Mouse (Mus musculus): ENCODE data around the gene Arid5b.

Gene Arid5b

DNA sequence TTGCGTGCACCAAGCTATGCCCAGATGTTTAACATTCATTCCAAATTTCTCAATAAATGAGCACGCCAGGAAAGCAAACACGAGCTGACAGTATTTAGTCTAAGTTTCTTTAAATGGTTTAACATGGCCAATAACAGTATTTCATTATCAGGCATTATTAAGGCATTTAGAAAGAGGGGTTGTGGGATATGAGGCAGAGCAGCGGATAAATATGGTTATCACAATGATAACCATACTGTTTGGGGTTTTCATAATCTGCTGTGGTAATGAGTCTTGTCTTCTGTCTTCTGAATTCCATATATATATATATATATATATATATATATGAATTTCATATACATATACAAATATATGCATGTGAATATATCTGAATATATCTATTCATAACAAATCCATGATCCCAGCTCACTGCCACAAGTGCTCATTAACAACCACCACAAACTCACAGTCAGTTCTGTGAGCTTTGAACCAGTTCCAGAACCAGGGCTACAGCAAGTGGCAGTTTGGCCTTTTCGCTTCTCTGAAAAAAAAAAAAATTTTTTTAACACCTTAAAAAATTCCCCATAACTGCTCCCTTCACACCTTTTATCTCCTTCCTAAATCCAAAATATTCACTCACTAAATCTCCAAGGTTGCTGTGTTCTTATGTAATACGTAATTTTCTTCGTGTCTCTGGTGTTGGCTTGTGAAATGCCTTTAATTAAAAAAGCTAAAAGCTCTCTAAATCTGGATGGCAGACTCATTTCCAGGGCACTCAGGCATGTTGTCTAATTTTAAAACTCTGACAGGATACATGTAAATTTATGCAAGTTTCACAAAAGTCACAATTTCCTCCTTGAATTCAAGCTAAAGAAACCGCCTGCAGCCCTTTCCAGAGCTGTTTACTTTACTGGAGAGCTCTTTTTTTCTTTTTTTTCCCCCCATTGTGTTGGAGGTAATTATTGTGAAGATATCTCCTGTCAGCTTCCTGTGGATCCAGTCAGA, 113.5 kb downstream of the Arid5b start:
- DNase-seq (ENCODE audit: low read depth, low spot score), result no peak

DNA sequence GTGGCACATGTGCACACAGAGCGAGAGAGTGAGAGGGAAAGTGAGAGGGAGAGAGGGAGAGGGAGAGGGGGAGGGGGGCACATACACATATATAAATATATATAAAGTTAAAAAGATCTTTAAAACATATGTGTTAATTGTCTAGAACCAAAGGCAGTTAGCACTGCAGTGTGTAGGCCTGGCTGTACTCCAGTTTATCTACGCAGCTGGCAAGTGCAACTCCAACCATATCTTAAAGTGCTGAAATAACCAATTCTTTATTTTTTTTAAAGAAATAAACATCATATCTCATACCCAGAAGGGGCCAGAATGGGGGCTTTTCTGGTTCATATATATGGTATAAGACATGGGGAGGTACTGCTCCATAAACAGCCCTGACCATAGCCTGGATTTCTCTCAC, 114.4 kb downstream of the Arid5b start:
- no peak for DNase-seq (ENCODE audit: low read depth, low spot score)

DNA sequence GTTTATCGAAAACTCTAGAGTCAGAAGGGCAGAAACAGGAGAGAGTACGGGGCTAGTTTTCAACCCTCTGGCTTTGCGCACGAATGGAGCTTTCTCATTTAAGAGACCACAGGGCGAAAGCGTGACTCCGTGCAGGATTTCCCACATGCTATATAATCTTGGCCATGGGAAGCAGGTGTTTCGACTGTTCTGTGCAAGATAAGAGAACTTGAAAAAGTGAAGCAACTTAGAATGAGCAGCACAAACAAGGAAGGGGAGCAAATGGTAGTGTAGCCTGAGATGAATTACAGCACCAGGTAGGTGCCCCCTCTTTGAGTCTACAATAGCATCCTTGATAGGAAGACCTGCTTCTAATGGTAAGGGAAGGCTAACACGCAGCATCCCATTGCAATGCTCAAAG, 118.8 kb downstream of the Arid5b start:
- DNase-seq (ENCODE audit: low read depth, low spot score), result no peak

DNA sequence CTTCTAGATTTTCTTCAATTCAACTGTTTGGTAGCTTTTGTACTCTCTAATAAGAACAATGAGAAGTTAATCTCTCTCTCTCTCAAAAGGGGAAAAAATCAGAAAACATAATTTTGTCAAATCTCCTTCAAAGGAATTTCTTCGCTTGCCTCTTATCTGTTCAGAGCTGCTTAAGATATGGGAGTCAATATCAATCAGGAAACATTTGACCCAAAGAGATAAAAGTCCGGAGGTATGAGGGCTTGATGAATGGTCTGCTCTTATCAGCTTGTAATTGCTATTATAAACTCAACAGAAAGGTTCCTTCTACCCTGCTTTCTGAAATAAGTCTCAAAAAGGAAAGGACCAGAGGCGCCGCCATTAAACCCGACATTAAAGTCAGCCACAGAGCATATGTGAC, 120.0 kb downstream of the Arid5b start:
- DNase-seq (ENCODE audit: low read depth, low spot score), result no peak

DNA sequence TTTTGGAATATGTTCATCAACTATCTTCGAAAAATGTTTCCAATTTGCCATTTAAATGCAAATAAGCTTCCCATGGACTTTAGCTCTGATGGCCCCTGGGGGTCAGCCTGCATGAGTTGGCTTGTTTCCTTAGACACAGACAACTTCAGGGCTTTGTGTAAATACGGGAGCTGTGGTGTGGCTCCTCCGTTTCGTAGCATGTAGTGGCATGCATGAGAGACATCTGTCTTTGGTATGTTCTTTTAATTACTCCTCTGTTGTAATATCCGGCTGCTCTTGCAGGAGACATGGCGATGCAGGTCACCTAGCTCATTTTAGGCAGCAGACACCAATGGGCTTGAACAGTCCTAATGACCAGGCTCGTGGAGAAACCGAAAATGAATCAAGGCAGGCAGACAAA, 121.0 kb downstream of the Arid5b start:
- no peak for DNase-seq (ENCODE audit: low read depth, low spot score)

DNA sequence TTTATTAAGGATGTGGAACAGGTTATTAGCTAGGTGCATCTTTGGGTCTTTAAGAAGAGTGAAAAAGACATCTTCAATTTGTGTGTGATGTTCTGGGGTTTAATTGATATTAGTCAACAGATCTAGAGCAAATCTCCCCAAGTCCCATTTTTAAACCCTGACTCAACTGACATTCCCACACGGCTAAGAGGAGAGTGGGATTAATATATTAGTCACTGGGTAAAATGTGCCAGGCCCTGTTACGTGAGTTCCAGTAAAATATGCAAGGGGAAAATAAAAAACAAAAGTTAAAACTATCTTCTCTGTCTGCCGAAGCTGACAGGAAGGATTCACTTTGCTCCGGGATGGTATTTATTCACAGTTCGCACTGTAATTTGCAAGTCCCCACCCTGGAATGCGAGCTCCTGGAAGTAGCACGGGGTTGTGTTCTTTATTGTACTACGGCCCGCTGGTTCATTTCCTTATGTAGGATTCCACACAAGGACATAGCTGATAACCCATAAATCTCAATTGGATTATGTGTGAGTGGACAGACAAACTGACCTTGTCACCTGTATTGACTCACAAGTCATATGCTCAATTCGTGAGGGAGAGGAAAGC, 121.8 kb downstream of the Arid5b start:
- DNase-seq (ENCODE audit: low read depth, low spot score), result no peak

DNA sequence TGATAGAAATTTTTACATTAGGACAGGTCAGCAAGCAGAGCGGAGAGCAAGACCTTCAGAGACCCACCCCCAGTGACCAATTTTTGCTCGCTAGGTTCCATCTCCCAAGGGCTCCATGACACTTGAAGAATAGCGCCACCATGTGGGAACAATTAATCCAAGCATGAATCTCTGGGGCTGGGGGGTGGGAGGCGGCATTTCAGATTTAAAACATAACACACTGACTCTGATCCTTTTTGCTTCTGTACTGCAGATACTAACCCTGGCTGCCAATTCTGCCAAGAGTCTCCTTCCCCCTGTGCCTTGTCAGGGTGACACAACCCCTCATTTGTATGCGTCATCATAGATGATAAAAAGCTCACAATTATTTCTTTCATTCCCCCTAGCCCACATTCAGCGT, 122.4 kb downstream of the Arid5b start:
- no peak for DNase-seq (ENCODE audit: low read depth, low spot score)

DNA sequence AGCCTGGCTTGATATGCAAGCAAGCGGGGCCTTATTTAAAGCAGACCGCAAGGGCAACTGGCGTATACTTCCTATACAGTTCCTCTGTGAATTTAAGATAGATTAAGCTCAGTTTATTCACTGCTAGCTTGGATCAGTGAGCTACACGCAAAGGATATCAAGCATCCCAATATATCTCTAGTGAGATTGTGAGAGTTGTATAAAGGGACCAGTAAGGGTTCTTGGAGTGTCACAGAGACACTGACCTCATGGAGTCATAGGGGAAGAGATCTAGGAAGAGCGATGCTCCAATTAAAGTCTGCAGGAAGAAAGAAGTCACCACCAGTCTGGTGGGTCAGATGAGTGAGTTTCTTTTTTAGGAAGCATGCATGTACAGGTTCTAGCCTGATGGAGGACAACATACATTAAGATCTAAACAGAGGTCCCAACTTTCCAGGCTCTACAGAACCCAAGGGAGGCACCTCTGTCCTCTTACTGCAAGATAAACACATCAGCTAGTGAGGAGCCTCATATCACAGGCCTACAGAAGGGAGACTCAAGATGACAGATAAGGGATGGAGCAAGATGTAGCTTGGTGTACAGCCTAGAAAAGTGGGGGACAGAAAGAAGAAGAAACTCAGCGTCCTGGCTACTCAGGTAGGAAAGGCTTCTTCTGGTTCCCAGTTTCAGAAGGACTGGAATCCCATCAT, 123.0 kb downstream of the Arid5b start:
- DNase-seq (ENCODE audit: low read depth, low spot score), result no peak

DNA sequence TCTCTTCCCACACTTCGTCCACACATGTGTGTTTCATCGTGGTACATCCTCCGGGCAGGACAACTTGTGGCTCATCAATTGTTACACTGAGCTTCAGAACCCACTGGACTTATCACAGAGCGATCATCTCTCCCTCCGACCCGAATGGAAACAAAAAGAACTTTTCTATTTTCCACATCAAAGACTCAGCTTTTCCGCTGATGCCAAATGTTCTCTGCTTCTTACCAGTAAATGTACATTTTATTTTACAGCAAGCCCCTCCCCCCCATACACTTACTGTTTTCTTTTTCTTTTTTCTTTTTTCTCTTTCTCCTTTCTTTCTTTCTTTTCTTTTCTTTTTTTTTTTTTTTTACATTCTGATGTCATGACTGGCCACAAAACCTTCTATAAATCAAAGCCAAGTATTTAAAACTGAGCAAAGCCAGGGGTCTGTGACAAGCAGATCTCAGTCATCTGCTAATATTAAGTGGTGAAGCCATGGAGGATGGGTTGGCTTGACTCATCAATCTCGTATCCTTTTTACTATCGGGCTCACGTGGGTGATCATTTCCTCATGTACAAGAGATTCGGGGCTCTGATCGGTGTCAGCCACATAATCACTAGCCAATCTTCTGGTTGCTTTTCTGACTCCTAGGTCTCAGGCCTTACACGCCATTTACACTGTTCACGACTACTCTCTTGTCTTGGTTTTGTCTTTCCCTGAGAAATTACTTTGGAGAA, 124.3 kb downstream of the Arid5b start:
- DNase-seq (ENCODE audit: low read depth, low spot score), result no peak

DNA sequence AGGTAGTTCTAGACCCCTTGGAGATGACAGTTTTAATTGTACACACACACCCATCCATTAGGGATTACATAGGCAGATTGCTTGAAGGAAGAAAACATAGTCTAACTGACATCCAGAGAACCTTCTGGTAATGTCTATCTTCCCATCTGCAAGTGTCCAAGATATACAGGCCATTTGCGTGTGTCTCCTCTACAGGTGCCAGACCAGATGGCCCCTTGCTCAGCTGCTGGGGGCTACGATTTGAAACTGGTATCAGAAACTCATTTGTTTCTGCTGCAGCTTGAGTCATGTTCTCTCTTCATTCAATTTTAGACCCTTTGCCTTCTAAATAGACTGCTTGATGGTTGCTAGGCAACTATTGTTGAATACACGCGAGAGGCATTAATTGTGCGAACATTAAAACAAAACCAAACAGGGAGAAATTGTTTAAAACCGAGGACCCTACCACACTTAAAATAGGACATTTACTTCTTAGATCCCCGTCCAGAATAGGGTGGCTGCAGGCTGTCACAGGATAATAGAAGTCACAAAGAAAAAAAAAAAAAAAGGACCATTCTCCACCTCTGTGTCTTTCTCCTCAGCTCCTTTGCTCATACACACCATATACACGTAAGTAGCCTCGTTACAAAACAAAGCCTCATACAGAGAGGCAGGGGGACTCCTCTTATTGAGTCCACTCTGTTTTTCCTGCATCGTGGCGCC, 125.0 kb downstream of the Arid5b start:
- no peak for DNase-seq (ENCODE audit: low read depth, low spot score)

DNA sequence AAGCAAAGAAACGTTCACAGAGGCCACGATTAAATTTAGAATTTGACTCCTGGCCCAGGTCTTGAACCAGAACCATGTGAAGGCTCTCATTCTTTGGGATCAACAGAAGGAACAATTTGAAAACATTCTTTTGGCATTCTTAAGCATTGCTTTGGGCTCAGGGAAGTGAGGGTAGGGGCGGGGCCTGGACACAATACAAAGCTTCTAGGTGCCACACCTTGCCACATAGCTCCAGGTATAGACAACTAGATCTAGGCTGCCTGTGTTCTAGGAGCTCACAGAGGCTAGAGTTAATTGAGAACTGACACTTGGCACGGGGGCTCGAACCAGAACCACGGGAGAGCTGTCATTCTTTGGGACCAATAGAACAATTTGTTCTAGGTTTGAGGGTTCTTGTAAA, 130.0 kb downstream of the Arid5b start:
- no peak for DNase-seq (ENCODE audit: low read depth, low spot score)

DNA sequence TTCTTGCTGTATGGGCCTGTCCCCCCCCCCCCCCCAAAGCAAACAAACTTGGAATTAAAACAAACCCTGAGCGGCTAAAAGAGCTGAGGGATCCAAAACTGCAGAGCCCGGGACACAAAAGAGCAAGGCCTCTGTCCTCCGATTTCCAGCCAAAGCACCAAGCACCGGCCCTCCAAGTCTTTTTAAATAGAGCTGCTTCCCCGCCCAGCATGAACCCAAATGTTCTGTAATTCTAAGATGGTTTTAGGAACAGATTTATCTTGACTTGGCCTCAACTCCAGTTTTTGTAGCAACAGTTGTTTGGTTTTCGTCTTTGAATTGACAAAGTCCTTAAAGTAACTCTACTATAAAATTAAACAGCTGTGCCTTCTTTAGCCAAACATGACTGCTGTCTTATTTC, 130.8 kb downstream of the Arid5b start:
- DNase-seq (ENCODE audit: low read depth, low spot score), result no peak

DNA sequence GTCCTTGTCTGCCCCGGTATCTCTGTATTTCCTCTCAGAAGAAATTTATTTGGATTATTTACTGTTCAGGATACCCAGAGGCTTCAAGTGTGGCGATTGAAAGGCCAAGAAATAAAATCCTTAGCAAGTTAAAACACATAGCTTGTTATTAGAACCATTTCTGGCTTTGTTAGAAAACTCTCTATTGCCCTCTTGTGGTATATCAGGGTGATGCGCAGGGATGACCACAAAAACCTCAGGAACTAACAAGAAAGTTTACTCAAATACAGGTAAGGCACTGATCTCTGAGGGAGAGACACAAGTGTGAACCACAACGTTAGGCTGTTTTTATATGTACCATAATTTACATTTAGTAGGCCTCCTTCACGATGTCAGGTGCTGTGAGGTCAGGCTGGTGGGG, 131.7 kb downstream of the Arid5b start:
- DNase-seq (ENCODE audit: low read depth, low spot score), result peak; percentile 68

DNA sequence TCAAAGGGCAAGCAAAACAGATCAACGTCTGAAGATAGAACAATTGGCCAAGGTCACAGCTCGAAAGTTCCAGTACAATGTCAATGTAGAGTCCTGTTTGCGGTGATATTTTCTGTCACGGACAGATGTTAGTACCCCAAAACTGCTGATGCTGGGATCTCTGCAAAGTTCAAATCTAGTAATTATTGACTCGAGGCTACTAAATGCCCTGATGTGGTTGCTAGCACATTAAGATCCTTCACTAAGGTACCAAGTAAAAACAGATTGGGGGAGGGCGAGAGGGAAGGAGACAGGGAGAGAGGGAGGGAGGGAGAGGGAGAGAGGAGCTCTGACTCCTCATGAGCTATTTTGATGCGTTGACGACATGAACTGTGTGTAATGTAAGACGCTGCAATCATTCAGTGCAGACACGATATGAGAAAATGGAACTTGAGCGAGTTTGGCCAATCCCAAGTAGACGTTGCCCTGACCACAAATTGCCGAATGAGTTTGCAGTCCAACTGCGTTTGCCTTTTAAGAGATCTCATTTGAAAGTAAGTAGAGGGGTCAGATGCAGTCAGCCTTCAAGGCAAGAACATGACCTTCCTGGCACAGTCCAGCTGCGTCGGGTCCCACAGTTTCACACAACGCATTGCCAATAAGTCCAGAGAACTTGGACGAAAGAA, 133.1 kb downstream of the Arid5b start:
- no peak for DNase-seq (ENCODE audit: low read depth, low spot score)

DNA sequence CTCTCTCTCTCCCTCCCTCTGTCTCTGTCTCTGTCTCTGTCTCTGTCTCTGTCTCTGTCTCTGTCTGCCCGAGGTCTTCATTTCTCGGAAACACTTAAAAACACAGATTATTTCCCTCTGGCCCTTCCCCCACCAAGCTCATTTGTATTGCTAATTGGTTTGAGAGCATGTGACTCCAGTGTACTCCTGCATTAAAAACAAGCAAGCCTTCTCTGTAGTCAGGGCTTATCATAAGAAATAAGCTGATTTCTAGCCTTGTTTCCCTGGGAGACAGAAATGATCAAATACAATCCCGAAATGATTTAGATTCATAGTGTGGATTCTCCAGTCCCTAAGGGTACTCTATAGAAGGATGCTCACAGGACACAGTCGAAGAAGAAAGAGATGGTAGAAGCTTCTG, 136.0 kb downstream of the Arid5b start:
- DNase-seq (ENCODE audit: low read depth, low spot score), result no peak

DNA sequence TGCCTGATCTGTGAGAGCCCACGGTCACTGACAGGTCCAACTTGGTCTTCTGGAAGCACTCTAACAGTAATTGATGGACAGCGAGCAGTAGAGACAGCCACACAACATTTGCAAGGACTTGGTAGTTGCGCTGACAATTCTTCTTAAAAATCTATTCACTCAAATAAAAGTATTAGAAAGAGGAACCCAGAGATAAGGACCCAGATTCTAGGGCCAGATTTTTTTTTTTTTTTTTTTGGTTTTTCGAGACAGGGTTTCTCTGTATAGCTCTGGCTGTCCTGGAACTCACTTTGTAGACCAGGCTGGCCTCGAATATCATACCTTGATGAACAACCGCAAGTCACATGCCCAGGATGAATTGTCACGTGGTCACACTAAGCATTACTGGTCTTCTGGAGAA, 137.0 kb downstream of the Arid5b start:
- DNase-seq (ENCODE audit: low read depth, low spot score), result no peak

DNA sequence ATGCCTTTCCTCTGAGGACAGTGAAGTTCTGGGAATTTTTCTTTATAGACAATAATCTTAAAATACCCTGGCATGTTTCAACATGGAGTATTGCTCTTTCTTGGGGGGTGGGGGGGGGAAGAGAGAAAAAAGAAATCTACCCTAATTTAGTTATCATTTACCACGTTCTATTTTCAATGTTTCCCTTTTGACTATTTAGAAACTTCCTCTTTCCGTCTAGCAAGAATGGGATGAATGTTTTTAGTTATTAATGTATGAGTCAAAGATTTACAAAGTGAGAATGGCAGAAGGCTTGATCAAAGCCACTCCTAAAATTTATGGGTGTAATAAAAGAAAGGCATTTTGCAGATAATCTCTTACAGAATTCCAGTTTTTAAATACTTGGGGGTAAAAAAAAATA, 137.7 kb downstream of the Arid5b start:
- DNase-seq (ENCODE audit: low read depth, low spot score), result no peak

DNA sequence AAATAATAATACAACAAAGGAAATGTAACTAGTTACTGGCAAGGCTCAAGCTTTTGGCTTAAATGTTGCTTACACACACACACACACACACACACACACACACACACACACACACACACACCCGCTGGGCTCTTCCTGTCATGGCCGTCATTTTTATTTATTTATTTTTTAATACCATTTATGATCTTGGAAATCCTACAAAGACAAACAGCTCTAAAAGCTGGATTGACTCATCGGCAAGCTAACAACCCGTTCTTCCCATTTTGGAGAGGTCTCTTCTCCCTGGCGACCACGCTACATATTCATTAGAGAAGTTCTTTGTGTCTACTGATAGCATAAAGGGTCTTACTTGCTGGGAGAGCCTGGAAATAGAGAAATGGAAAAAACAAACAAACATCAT, 138.2 kb downstream of the Arid5b start:
- no peak for DNase-seq (ENCODE audit: low read depth, low spot score)

DNA sequence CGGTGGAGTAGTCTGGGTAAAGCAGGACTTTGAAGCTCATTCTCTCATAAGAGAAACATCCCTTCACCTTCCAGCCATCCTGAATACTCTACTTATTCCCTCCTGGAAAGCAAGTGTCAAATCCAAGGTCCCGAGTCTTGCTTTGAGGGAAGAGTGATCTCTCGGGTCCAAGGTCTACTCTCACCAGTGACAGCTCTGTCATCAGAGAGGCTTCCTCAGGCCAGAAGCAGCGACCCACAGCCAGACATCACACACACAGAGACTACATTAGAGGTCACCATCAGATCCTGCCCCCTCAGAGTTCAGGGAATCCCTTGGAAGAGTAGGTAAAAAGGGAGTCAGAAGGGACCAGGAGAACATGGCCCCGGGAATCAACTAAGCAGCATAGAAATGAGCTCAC, 140.4 kb downstream of the Arid5b start:
- no peak for DNase-seq (ENCODE audit: low read depth, low spot score)

DNA sequence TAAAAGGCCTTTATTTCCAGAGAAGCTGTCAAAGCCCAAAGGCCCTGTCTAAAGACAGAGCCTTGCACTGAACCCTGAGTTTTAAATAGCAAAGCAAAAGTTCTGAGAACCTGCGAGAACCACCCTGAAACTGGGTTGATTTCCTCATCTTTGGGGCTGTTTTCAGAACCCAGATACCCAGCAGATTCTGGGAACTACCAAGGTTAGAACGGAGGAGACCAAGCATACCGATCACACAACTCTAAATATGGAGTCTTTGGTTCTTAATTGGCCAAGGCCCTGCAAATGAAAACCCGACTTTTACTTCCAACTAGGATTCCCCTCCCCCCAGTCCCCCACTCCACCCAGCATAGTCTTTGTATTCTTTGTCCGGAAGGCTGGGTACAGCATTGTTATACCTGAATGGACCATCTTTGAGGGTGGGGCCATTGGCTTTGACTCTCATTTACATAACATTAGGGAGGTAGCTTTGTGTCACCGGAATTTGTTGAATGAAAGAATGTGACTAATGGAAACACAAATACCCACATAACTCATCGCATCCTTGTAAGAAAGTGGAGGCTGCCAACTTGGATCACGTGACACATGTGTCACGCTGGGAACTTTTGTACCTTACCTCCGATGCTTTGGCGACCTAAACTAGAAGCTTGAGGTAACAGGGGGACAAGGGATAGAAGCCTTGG, 141.2 kb downstream of the Arid5b start:
- peak; percentile 62 for DNase-seq (ENCODE audit: low read depth, low spot score)
